Mouse (Mus musculus): ENCODE measurements around the gene Tmem161a. TPM values are rescaled to one million over a fixed set of nuclear protein-coding genes. Genes with fewer than 3 reads are reported as not detected.
A peak's percentile ranks its signal among the peaks of the same experiment; 100 is the strongest.

Gene Tmem161a
- 47.3 and 53.1 TPM in 2 replicates for polyA plus RNA-seq (2015; fragmentation: Nextera tagmentation; extraction: Ambion mirVana)

GRCm38 (mm10) chr8:70172043-70172681 lies at the start of gene Tmem161a:
Gene Tmem161a (plus strand): TSS chr8:70172356.
- ATAC-seq (ENCODE audit: low FRiP score, low read depth) = peak; percentile 96
- H3K4me2 ChIP-seq = peak within 1 kb of the TSS; percentile 68
- peak within 1 kb of the TSS; percentile 91 for H3K4me3 ChIP-seq
- peaks cover 22% of the 10 kb centered on the region for H3K4me1 ChIP-seq (replicated peaks)
- H3K9ac ChIP-seq = peak within 1 kb of the TSS; percentile 83
- 2% methylated on average over 27 of the region's 27 CpGs for WGBS
- H3K9me3 ChIP-seq = no peaks in the 10 kb centered on the region
- 0 out of 2 replicates have a peak, but pooled peaks cover 2% of the 10 kb centered on the region for H3K27me3 ChIP-seq
- H3K36me3 ChIP-seq = no peaks in the 10 kb centered on the region
- peak within 1 kb of the TSS; percentile 76 for H3K27ac ChIP-seq (replicated peaks)

DNA sequence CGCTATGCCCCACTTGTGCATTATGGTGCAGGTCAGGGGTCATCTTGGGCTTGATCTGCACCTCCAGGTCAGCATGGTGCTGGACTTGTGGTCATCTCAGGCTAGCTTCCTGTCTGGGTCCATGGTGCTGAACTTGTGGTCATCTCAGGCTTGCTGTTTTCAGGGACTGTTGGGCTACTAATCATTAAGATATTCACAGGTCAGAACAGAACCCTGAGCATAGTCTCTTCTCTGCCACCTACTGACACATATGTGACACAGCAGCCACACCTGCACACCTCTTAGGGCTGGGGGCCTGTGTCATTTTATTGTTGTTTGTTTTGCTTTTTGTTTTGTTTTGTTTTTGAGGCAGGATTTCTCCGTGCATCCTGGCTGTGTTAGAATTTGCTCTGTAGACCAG lies 49.3 kb upstream of the Tmem161a start:
- ATAC-seq (ENCODE audit: low FRiP score, low read depth) = no peak
- Histone ChIP-seq H3K9ac (no peak overlapping the region), H3K4me1 (replicated peaks) (peaks cover 9% of the 10 kb centered on the region), H3K36me3 (no peaks in the 10 kb centered on the region), H3K27ac (replicated peaks) (no peak overlapping the region), H3K4me3 (no peak overlapping the region), H3K27me3 (no peaks in the 10 kb centered on the region), H3K4me2 (no peak overlapping the region), H3K9me3 (no peaks in the 10 kb centered on the region)
- 59% methylated on average over 2 of the region's 2 CpGs for WGBS

DNA sequence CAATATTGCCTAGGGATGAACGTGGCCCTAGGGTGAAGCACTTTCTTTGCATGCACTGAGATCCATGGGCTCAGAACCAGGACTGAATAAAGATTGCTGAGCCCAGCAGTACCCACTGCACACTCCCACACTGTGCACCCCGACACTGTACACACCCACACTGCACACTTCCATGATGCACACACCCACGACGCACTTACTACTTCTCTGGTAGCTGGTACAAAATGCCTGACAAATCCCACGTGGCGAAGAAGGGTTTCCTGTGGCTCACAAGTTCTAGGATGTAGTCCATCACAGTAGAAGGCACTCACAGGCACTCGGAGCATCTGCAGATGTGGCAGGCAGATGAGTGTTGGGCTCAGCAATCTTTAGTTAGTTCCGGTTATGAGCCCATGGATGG lies 47.2 kb upstream of the Tmem161a start:
- Histone ChIP-seq H3K27ac (replicated peaks) (no peak overlapping the region), H3K4me3 (no peak overlapping the region), H3K9ac (no peak overlapping the region), H3K36me3 (no peaks in the 10 kb centered on the region), H3K4me2 (no peak overlapping the region), H3K9me3 (no peaks in the 10 kb centered on the region), H3K4me1 (replicated peaks) (0 out of 2 replicates have a peak, but pooled peaks cover 5% of the 10 kb centered on the region), H3K27me3 (no peaks in the 10 kb centered on the region)
- 68% methylated on average over 8 of the region's 8 CpGs for WGBS
- ATAC-seq (ENCODE audit: low FRiP score, low read depth) = no peak

- no peak for ATAC-seq (ENCODE audit: low FRiP score, low read depth)
- Histone ChIP-seq H3K36me3 (peaks cover 6% of the 10 kb centered on the region; the same call in 1 of the 2 replicates), H3K4me1 (replicated peaks) (peaks cover 20% of the 10 kb centered on the region), H3K4me3 (no peak overlapping the region), H3K9ac (no peak overlapping the region), H3K9me3 (no peaks in the 10 kb centered on the region), H3K27ac (replicated peaks) (peak overlapping the region; percentile 74), H3K4me2 (no peak overlapping the region), H3K27me3 (no peaks in the 10 kb centered on the region)
- WGBS = 65% methylated on average over 3 of the region's 3 CpGs
Observed at GRCm38 (mm10) chr8:70128435-70128834, 43.7 kb upstream of the Tmem161a start.

GRCm38 (mm10) chr8:70129309-70129952 lies 42.7 kb upstream of the Tmem161a start:
- H3K9me3 ChIP-seq = no peaks in the 10 kb centered on the region

GRCm38 (mm10) chr8:70130066-70130465 lies 42.1 kb upstream of the Tmem161a start:
- Histone ChIP-seq H3K9ac (no peak overlapping the region), H3K4me3 (no peak overlapping the region), H3K27ac (replicated peaks) (peak overlapping the region; percentile 74), H3K9me3 (no peaks in the 10 kb centered on the region), H3K27me3 (no peaks in the 10 kb centered on the region), H3K4me2 (no peak overlapping the region), H3K36me3 (peaks cover 17% of the 10 kb centered on the region), H3K4me1 (replicated peaks) (peaks cover 20% of the 10 kb centered on the region)
- 81% methylated on average over 3 of the region's 3 CpGs for WGBS
- no peak for ATAC-seq (ENCODE audit: low FRiP score, low read depth)

More at GRCm38 (mm10) chr8:70129309-70129952, 42.7 kb upstream of the Tmem161a start:
- peak overlapping the region; percentile 74 for H3K27ac ChIP-seq (replicated peaks)
- peak; percentile 74 for ATAC-seq (ENCODE audit: low FRiP score, low read depth)
- no peaks in the 10 kb centered on the region for H3K27me3 ChIP-seq
- H3K4me3 ChIP-seq = no peak overlapping the region
- no peak overlapping the region for H3K9ac ChIP-seq
- peaks cover 20% of the 10 kb centered on the region for H3K4me1 ChIP-seq (replicated peaks)
- no peak overlapping the region for H3K4me2 ChIP-seq
- H3K36me3 ChIP-seq = peaks cover 10% of the 10 kb centered on the region
- WGBS = 58% methylated on average over 9 of the region's 9 CpGs

DNA sequence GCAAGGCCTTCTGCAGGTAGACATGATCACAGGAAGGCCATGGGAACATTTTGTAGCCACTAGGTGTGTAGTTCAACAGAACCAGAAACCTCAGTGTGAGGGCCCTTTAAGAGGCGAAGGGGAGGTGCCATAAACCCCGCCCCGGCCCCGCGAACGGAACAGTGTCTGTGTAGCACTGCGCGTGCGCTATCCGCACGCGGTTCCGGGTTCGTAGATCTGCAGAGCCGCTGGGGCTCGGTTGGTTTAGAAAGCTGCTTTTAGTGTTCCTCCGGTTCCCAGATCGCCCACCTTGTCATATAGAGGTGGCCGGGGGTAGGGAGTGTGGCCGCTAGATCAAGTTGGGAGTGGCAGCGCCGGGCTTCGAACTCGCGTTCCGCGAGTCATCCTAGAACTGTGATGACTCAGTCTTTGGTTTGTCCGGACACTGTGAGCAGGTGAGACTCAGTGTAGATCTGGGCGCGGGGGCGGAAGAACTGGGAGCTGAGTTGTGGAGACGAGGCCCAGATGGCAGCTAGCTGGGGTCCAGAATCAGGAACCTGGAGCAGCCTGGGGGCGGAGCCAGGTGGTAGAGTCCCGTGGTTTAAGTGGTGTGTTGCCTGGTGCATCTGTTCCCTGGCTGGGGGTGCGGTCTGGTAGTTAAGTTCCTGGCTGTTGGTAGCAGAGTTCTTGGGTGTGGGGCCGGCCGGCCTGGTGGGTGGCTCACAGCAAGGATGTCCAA lies 40.8 kb upstream of the Tmem161a start, which contains the start of gene Nr2c2ap:
Nr2c2ap (plus strand) TSS at position 168 of the 718 bp plus-strand sequence.
- peak within 1 kb of the TSS; percentile 74 for H3K27ac ChIP-seq (replicated peaks)
- under 1% methylated on average over 37 of the region's 37 CpGs for WGBS

DNA sequence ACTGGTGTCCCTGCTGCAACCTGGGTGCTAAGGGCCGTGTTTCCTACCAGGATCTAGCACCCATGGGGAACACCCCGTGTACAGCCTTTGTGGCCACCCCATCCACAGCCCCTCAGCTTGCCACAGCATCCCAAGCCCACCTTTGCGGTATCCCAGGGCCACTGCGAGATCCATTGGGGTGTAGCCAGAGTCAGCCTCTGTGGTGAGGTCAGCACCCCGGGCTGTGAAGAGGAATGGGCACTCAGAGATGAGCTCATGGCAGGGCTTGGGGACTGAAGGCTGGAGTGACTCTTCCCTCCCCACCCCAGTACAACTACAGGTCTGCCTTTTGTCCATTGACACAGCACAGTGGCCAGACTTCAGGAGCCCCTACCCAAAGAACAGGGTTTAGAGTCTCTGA lies 38.1 kb upstream of the Tmem161a start:
- Histone ChIP-seq H3K4me1 (replicated peaks) (peaks cover 28% of the 10 kb centered on the region), H3K4me2 (no peak overlapping the region), H3K9me3 (no peaks in the 10 kb centered on the region), H3K9ac (no peak overlapping the region), H3K27me3 (no peaks in the 10 kb centered on the region), H3K27ac (replicated peaks) (no peak overlapping the region), H3K4me3 (no peak overlapping the region), H3K36me3 (peaks cover 24% of the 10 kb centered on the region)
- WGBS = 94% methylated on average over 5 of the region's 5 CpGs
- ATAC-seq (ENCODE audit: low FRiP score, low read depth) = no peak

More for the DNA sequence above, 40.8 kb upstream of the Tmem161a start, which contains the start of gene Nr2c2ap:
- peak within 1 kb of the TSS; percentile 63 for H3K4me3 ChIP-seq
- no peaks in the 10 kb centered on the region for H3K27me3 ChIP-seq
- peak; percentile 82 for ATAC-seq (ENCODE audit: low FRiP score, low read depth)
- H3K9me3 ChIP-seq = no peaks in the 10 kb centered on the region
- H3K9ac ChIP-seq = peak within 1 kb of the TSS; percentile 47
- H3K36me3 ChIP-seq = peaks cover 24% of the 10 kb centered on the region
- H3K4me1 ChIP-seq (replicated peaks) = peaks cover 20% of the 10 kb centered on the region
- peak within 1 kb of the TSS; percentile 74 for H3K4me2 ChIP-seq

DNA sequence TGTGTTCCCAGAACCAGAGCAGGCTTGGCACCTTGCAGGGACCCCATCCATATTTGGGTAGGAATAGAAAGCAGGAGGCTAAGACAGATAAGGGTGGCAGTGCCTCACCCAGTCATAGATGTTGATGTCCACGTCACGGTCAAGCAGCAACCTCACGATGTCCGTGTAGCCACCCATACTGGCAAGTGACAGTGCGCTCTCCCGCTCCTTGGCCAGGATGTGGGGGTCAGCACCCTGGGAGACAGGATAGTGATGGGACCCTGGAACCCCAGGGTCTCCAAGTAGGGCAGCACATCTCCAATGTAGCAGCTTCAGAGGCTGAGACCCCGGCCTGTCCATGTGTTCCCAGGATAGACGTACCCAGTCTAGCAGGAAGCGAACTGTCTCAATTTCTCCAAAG lies 37.2 kb upstream of the Tmem161a start:
- H3K27ac ChIP-seq (replicated peaks) = no peak overlapping the region
- H3K9me3 ChIP-seq = no peaks in the 10 kb centered on the region
- ATAC-seq (ENCODE audit: low FRiP score, low read depth) = no peak
- no peak overlapping the region for H3K4me3 ChIP-seq
- peaks cover 29% of the 10 kb centered on the region for H3K4me1 ChIP-seq (replicated peaks)
- no peaks in the 10 kb centered on the region for H3K27me3 ChIP-seq
- no peak overlapping the region for H3K9ac ChIP-seq
- H3K36me3 ChIP-seq = peaks cover 24% of the 10 kb centered on the region
- 95% methylated on average over 9 of the region's 9 CpGs for WGBS
- no peak overlapping the region for H3K4me2 ChIP-seq

GRCm38 (mm10) chr8:70136591-70136990 lies 35.6 kb upstream of the Tmem161a start:
- H3K9ac ChIP-seq = no peak overlapping the region
- 85% methylated on average over 4 of the region's 4 CpGs for WGBS
- no peak overlapping the region for H3K4me2 ChIP-seq
- no peaks in the 10 kb centered on the region for H3K27me3 ChIP-seq
- peaks cover 24% of the 10 kb centered on the region for H3K36me3 ChIP-seq
- H3K4me1 ChIP-seq (replicated peaks) = peaks cover 34% of the 10 kb centered on the region
- H3K9me3 ChIP-seq = no peaks in the 10 kb centered on the region
- no peak overlapping the region for H3K27ac ChIP-seq (replicated peaks)
- no peak overlapping the region for H3K4me3 ChIP-seq
- no peak for ATAC-seq (ENCODE audit: low FRiP score, low read depth)

- H3K4me3 ChIP-seq = peak overlapping the region; percentile 82
- H3K36me3 ChIP-seq = peaks cover 34% of the 10 kb centered on the region
Observed at GRCm38 (mm10) chr8:70137890-70138289, 34.3 kb upstream of the Tmem161a start.

More at GRCm38 (mm10) chr8:70137890-70138289, 34.3 kb upstream of the Tmem161a start:
- 81% methylated on average over 4 of the region's 4 CpGs for WGBS
- Histone ChIP-seq H3K4me1 (replicated peaks) (peaks cover 26% of the 10 kb centered on the region), H3K9me3 (no peaks in the 10 kb centered on the region), H3K4me2 (peak overlapping the region; percentile 74), H3K27ac (replicated peaks) (no peak overlapping the region), H3K27me3 (no peaks in the 10 kb centered on the region), H3K9ac (no peak overlapping the region)
- ATAC-seq (ENCODE audit: low FRiP score, low read depth) = no peak
